Mouse (Mus musculus) cerebellum, postnatal 14 days (tissue): Measurements from ENCODE around the gene Foxi2.
A peak's percentile ranks its signal among the peaks of the same experiment; 100 is the strongest.

ENCODE experiments used
- DNase-seq, 2 experiments: peaks; one replicate each; pipeline ENCODE4 v3.0.0; 2021; ENCODE audit warnings: mixed read lengths in 2 of 2

Gene Foxi2

GRCm38 (mm10) chr7:135410237-135410965 is at the start of gene Foxi2:
Foxi2 (plus strand) TSS chr7:135410308.
- peak; percentile 61 to 69 for DNase-seq

GRCm38 (mm10) chr7:135364606-135365005 is 45.5 kb upstream of the Foxi2 start:
- no peak for DNase-seq

GRCm38 (mm10) chr7:135376048-135376447 is 34.1 kb upstream of the Foxi2 start:
- no peak for DNase-seq

GRCm38 (mm10) chr7:135376932-135377331 is 33.2 kb upstream of the Foxi2 start:
- DNase-seq: peak; percentile 6 to 20

GRCm38 (mm10) chr7:135378331-135378730 is 31.8 kb upstream of the Foxi2 start:
- no peak for DNase-seq

GRCm38 (mm10) chr7:135389039-135389438 is 21.1 kb upstream of the Foxi2 start:
- peak; percentile 33 to 39 for DNase-seq

- DNase-seq: no peak
These were observed 17.1 kb upstream of the Foxi2 start for GRCm38 (mm10) chr7:135392949-135393542.

GRCm38 (mm10) chr7:135394436-135394835 is 15.7 kb upstream of the Foxi2 start:
- DNase-seq: peak in 1 of 2 experiments; percentile 29

- DNase-seq: no peak
These were observed 14.9 kb upstream of the Foxi2 start for GRCm38 (mm10) chr7:135395242-135395641.

GRCm38 (mm10) chr7:135397096-135397495 is 13.0 kb upstream of the Foxi2 start:
- no peak for DNase-seq

GRCm38 (mm10) chr7:135397874-135398273 is 12.2 kb upstream of the Foxi2 start:
- no peak for DNase-seq

GRCm38 (mm10) chr7:135403416-135403815 is 6.7 kb upstream of the Foxi2 start:
- DNase-seq: peak; percentile 83 to 90

- no peak for DNase-seq
These were observed 3.3 kb upstream of the Foxi2 start for GRCm38 (mm10) chr7:135406761-135407160.

- DNase-seq: no peak
These were observed 1.6 kb upstream of the Foxi2 start for GRCm38 (mm10) chr7:135408501-135408900.

GRCm38 (mm10) chr7:135412357-135412756 is 2.2 kb downstream of the Foxi2 start:
- DNase-seq: no peak

- DNase-seq: no peak
These were observed 18.7 kb downstream of the Foxi2 start for GRCm38 (mm10) chr7:135428840-135429239.

GRCm38 (mm10) chr7:135430903-135431302 is 20.8 kb downstream of the Foxi2 start:
- no peak for DNase-seq

GRCm38 (mm10) chr7:135443903-135444302 is 33.8 kb downstream of the Foxi2 start:
- no peak for DNase-seq

- no peak for DNase-seq
These were observed 41.2 kb downstream of the Foxi2 start for GRCm38 (mm10) chr7:135451340-135451739.

GRCm38 (mm10) chr7:135452366-135452765 is 42.3 kb downstream of the Foxi2 start:
- no peak for DNase-seq

GRCm38 (mm10) chr7:135453690-135454089 is 43.6 kb downstream of the Foxi2 start:
- no peak for DNase-seq
